Mouse (Mus musculus) kidney, postnatal 0 days (tissue): ENCODE data around the gene Rabggta. TPM values are rescaled to one million over a fixed set of nuclear protein-coding genes. Genes with fewer than 3 reads are reported as not detected.

Experiments
- ATAC-seq: fragments of 200-750 bp; cut with Nextera tagmentation; replicated peaks from 2 replicates; pipeline ENCODE4 v1.8.0; 2017; ENCODE audit warnings: low read depth, moderate number of reproducible peaks, moderate TSS enrichment, moderate library complexity; ENCODE audit not compliant: low FRiP score
- DNase-seq: peaks from one replicate; pipeline ENCODE4 v3.0.0-alpha.2; 2016; ENCODE audit warnings: low spot score
- H3K27ac ChIP-seq: fragments of 300-500 bp; sonication (generic); 2 replicates; pipeline ENCODE4 v1.5.1; 2014; ENCODE audit warnings: mild to moderate bottlenecking
- H3K27me3 ChIP-seq: fragments of 300-500 bp; sonication (generic); 2 replicates; pipeline ENCODE4 v1.6.1; 2014; ENCODE audit warnings: low read length, mixed read lengths; ENCODE audit not compliant: insufficient read depth
- H3K36me3 ChIP-seq: fragments of 300-500 bp; sonication (generic); 2 replicates; pipeline ENCODE4 v1.6.1; 2014; ENCODE audit warnings: low read length, mixed read lengths; ENCODE audit not compliant: insufficient read depth
- H3K4me1 ChIP-seq: fragments of 300-500 bp; sonication (generic); replicated peaks from 2 replicates; pipeline ENCODE4 v1.6.1; 2014; ENCODE audit warnings: antibody characterized with exemption, low read length, mixed read lengths; ENCODE audit not compliant: insufficient read depth
- H3K4me2 ChIP-seq: fragments of 300-500 bp; sonication (generic); 2 replicates; pipeline ENCODE4 v1.6.1; 2014; ENCODE audit warnings: mild to moderate bottlenecking, low read length, moderate library complexity, mixed read lengths
- H3K4me3 ChIP-seq: fragments of 300-500 bp; sonication (generic); replicated peaks from 2 replicates; pipeline ENCODE4 v1.5.1; 2014; ENCODE audit warnings: low read depth, low read length
- H3K9ac ChIP-seq: fragments of 300-500 bp; sonication (generic); 2 replicates; pipeline ENCODE4 v1.6.1; 2014; ENCODE audit warnings: low read depth, low read length
- H3K9me3 ChIP-seq: fragments of 300-500 bp; sonication (generic); replicated peaks from 2 replicates; pipeline ENCODE4 v1.6.1; 2016; ENCODE audit warnings: low read length, inconsistent platforms, mixed read lengths
- CTCF ChIP-seq: IDR thresholded peaks from 2 replicates; pipeline ENCODE4 v1.5.1; 2016; ENCODE audit warnings: antibody characterized with exemption, low read depth, mild to moderate bottlenecking, moderate library complexity
- WGBS: fragments of 180-500 bp; shearing (Covaris S2); extraction: QIAGEN DNeasy Blood & Tissue Kit; methylation state at CpG from one replicate; pipeline ENCODE4 v1.1.7; 2014; 5-methylcytosine and 5-hydroxymethylcytosine counted together
- polyA plus RNA-seq: library from polyadenylated mRNA; unstranded; fragments of >200 nt; fragmentation: Nextera tagmentation; extraction: Ambion mirVana; gene quantifications from 2 replicates; pipeline ENCODE4 v1.2.1, GENCODE M21; 2015

Rabggta gene
- polyA plus RNA-seq, 1 experiment from 2014 or later = 39.9 TPM

GRCm38 (mm10) chr14:55735334-55735733 is 13.3 kb upstream of the Rabggta start:
- Histone ChIP-seq H3K36me3 (peaks cover 21% of the 10 kb centered on the region), H3K27me3 (no peaks in the 10 kb centered on the region), H3K4me3 (no peak overlapping the region), H3K9me3 (no peaks in the 10 kb centered on the region), H3K27ac (no peak overlapping the region), H3K4me2 (no peak overlapping the region), H3K9ac (no peak overlapping the region), H3K4me1 (no peaks in the 10 kb centered on the region)
- TF ChIP-seq CTCF = no peak
- no peak for DNase-seq
- no peak for ATAC-seq
- 38% methylated on average over 3 of the region's 3 CpGs for WGBS

GRCm38 (mm10) chr14:55734869-55735268 is 12.8 kb upstream of the Rabggta start:
- H3K9me3 ChIP-seq = no peaks in the 10 kb centered on the region
- ATAC-seq = no peak
- H3K4me3 ChIP-seq = no peak overlapping the region
- no peak for DNase-seq
- no peak overlapping the region for H3K4me2 ChIP-seq
- H3K27me3 ChIP-seq = no peaks in the 10 kb centered on the region
- H3K27ac ChIP-seq = no peak overlapping the region
- WGBS = 74% methylated on average over 7 of the region's 7 CpGs
- H3K9ac ChIP-seq = no peak overlapping the region
- H3K36me3 ChIP-seq = peaks cover 16% of the 10 kb centered on the region
- H3K4me1 ChIP-seq = no peaks in the 10 kb centered on the region
- TF ChIP-seq CTCF = no peak

- no peaks in the 10 kb centered on the region for H3K27me3 ChIP-seq
- no peaks in the 10 kb centered on the region for H3K9me3 ChIP-seq
- no peak overlapping the region for H3K4me2 ChIP-seq
- DNase-seq = no peak
- 77% methylated on average over 10 of the region's 10 CpGs for WGBS
- H3K4me1 ChIP-seq = no peaks in the 10 kb centered on the region
- no peak overlapping the region for H3K9ac ChIP-seq
- no peak overlapping the region for H3K27ac ChIP-seq
- no peak for TF ChIP-seq CTCF
- H3K4me3 ChIP-seq = no peak overlapping the region
- peaks cover 6% of the 10 kb centered on the region; the same call in 1 of the 2 replicates for H3K36me3 ChIP-seq
- ATAC-seq = no peak
These were observed 11.8 kb upstream of the Rabggta start for GRCm38 (mm10) chr14:55733889-55734288.

GRCm38 (mm10) chr14:55730531-55731032 is 8.5 kb upstream of the Rabggta start:
- no peak for DNase-seq

GRCm38 (mm10) chr14:55730116-55730515 is 8.1 kb upstream of the Rabggta start:
- ATAC-seq (no peak), DNase-seq (no peak)
- no peak overlapping the region for H3K27ac ChIP-seq
- no peak overlapping the region for H3K4me3 ChIP-seq
- TF ChIP-seq CTCF = no peak
- H3K4me1 ChIP-seq = no peaks in the 10 kb centered on the region
- H3K27me3 ChIP-seq = no peaks in the 10 kb centered on the region
- H3K9me3 ChIP-seq = no peaks in the 10 kb centered on the region
- H3K4me2 ChIP-seq = no peak overlapping the region
- 83% methylated on average over 7 of the region's 7 CpGs for WGBS
- no peaks in the 10 kb centered on the region for H3K36me3 ChIP-seq
- no peak overlapping the region for H3K9ac ChIP-seq

More at GRCm38 (mm10) chr14:55730531-55731032, 8.5 kb upstream of the Rabggta start:
- Histone ChIP-seq H3K4me3 (no peak overlapping the region), H3K9ac (no peak overlapping the region), H3K4me2 (no peak overlapping the region), H3K27me3 (no peaks in the 10 kb centered on the region), H3K27ac (no peak overlapping the region), H3K9me3 (no peaks in the 10 kb centered on the region), H3K36me3 (no peaks in the 10 kb centered on the region), H3K4me1 (no peaks in the 10 kb centered on the region)
- TF ChIP-seq CTCF = no peak
- 86% methylated on average over 7 of the region's 7 CpGs for WGBS
- ATAC-seq = no peak

- Histone ChIP-seq H3K4me2 (no peak overlapping the region), H3K4me1 (no peaks in the 10 kb centered on the region), H3K9ac (no peak overlapping the region), H3K9me3 (no peaks in the 10 kb centered on the region), H3K27ac (no peak overlapping the region), H3K36me3 (no peaks in the 10 kb centered on the region), H3K27me3 (no peaks in the 10 kb centered on the region), H3K4me3 (no peak overlapping the region)
- DNase-seq (no peak), ATAC-seq (no peak)
- TF ChIP-seq CTCF = no peak
- 64% methylated on average over 8 of the region's 8 CpGs for WGBS
These were observed 6.0 kb upstream of the Rabggta start for GRCm38 (mm10) chr14:55727889-55728685.
